Mouse (Mus musculus): ENCODE results near the gene Fpr-rs4. TPM values are rescaled to one million over a fixed set of nuclear protein-coding genes. Genes with fewer than 3 reads are reported as not detected.
"Not testable (repeated sequence)": the region's sequence is repeated elsewhere in the genome, so short reads cannot be mapped to it uniquely, and the experiment has no call there.

Fpr-rs4 gene
- total RNA-seq (2021), result not detected

DNA sequence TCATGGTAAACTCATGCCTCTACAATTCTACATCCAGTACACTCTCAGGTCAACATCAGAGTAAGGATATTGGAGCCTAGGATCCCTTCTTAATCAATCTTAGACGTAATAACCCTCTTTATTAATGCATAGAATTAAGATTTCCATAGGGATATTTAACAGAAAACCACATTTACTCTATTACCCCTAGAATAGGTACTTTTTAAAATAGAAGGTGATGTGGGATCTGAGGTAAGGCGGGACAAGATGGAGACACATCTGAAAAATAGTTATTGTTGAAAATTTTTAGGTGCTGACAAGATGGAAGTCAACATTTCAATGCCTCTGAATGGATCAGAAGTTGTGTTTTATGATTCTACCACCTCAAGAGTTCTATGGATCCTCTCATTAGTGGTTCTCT is at the start of gene Fpr-rs4:
Fpr-rs4 (plus strand) TSS at position 301 of the 400 bp plus-strand sequence.
- no peak for DNase-seq

DNA sequence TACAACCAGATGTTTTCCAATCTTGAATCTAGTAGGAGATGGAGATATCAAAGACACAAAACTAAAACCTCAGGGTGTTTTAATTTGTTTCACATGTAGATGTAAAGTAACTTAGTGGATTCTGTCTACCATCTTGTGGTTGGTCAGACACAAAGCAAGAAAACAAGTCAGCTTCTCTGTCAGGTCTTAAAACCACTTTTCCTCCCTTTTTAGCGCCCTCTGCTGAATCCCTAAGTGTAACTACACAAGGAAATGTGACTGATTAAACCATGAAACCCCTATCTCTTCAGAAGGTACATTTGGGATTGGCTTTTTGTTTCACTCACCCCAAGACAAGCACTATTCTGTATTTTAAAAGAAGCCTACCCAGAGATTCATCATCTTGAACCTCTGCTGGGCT is 48.1 kb upstream of the Fpr-rs4 start:
- no peak for DNase-seq

DNA sequence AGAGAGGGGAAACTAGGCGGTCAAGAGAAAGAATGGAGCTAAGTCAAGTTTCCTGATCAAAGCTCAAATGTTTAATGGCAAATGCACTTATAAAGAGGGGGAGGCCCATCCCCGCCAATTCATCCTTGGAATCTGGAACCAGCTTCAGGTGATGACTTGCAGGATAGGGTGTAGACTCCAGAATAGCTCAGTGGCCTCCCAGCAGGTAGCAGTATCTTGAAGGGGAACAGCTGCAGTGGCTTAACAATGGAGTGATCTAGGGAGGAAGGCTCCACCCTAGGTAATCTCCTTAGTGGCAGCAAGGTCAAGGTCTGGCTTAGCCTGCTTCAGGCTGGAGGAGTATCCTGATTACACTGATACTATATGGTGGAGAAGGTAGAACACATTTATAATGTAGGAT is 40.3 kb upstream of the Fpr-rs4 start:
- DNase-seq, result not testable (repeated sequence)

DNA sequence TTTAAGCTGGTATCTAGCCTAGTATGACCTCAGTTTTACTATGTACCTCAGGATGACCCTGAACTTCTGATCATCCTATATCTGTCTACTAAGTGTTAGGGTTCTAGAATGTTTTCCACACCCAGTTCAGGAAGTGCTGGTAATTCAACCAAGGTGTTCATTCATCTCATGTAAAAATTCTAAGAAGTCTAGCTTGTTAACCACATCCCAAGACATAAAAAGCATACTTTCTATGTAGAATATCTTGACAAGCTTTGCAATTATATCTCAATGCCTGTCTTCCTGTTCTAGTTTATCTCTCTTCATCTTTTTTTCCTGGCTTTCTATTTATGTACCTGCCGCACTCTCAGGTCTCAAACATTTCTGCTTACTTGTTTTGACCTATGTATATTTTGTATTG is 16.8 kb upstream of the Fpr-rs4 start:
- no peak for DNase-seq

DNA sequence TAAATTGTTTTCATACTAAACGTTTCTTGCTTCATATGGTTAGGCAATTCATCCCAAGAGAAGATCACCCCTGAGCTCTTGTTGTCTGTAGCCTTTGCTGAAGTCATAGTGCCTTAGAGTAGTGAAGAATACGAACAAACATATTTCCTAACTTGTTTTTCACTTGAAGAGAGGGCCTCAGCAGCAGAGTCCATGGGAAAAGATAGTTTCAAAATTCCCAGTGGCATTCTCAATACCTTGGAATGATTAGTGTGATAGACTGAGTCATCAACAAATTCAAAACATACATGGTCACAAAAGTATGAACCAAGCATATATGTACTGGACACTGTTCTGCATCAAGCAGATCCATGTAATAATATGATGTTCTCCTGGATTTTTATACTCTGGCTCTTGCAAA is 27.6 kb downstream of the Fpr-rs4 start, which contains the start of gene Vmn2r124:
Vmn2r124 (plus strand) TSS at position 301 of the 400 bp plus-strand sequence.
- no peak for DNase-seq

Other genes starting within 250 kb of the Fpr-rs4 start
- gene Spaca6, start 194.6 kb upstream of the Fpr-rs4 start, total RNA-seq (2021), result 10 to 100 TPM; 89.5 to 99.7 TPM
- under 1 TPM; 0.32 to 0.61 TPM for gene Has1, start 166.5 kb upstream of the Fpr-rs4 start, total RNA-seq (2021)
- gene Fpr1, start 137.8 kb upstream of the Fpr-rs4 start, total RNA-seq (2021), result not detected
- gene Fpr2, start 133.9 kb upstream of the Fpr-rs4 start, total RNA-seq (2021), result not detected
- gene Fpr3, start 133.9 kb upstream of the Fpr-rs4 start, total RNA-seq (2021), result not detected
- under 1 TPM in 1 of 2 experiments, not detected in 1; 0.08 TPM for gene Vmn2r124, start 27.7 kb downstream of the Fpr-rs4 start, total RNA-seq (2021)
- not detected for gene Vmn2r91, start 63.3 kb downstream of the Fpr-rs4 start, total RNA-seq (2021)
- gene Vmn2r92, start 130.2 kb downstream of the Fpr-rs4 start, total RNA-seq (2021), result not detected

Measured in layer of hippocampus, postnatal 36 days (tissue).